Mouse (Mus musculus) heart, embryonic 16.5 days (tissue): ENCODE results near the gene Aarsd1. TPM values are rescaled to one million over a fixed set of nuclear protein-coding genes. Genes with fewer than 3 reads are reported as not detected.
A peak's percentile ranks its signal among the peaks of the same experiment; 100 is the strongest.
"Not testable (repeated sequence)": the region's sequence is repeated elsewhere in the genome, so short reads cannot be mapped to it uniquely, and the experiment has no call there.

Experiments
- ATAC-seq: fragments of 200-750 bp; cut with Nextera tagmentation; replicated peaks from 2 replicates; pipeline ENCODE4 v1.8.0; 2017; ENCODE audit warnings: moderate number of reproducible peaks; ENCODE audit not compliant: insufficient read depth, low FRiP score; ENCODE audit errors: extremely low read depth
- H3K27ac ChIP-seq: fragments of 300-500 bp; sonication (generic); 2 replicates; pipeline ENCODE4 v1.5.1; 2014; ENCODE audit warnings: mild to moderate bottlenecking, low read length, control low read depth, moderate library complexity
- H3K27me3 ChIP-seq: fragments of 300-500 bp; sonication (generic); 2 replicates; pipeline ENCODE4 v1.6.1; 2014; ENCODE audit warnings: low read length, mixed read lengths; ENCODE audit not compliant: control insufficient read depth, insufficient read depth
- H3K36me3 ChIP-seq: fragments of 300-500 bp; sonication (generic); 2 replicates; pipeline ENCODE4 v1.6.1; 2014; ENCODE audit not compliant: control insufficient read depth, insufficient read depth
- H3K4me1 ChIP-seq: fragments of 300-500 bp; sonication (generic); 2 replicates; pipeline ENCODE4 v1.6.1; 2014; ENCODE audit warnings: low read length, mixed read lengths; ENCODE audit not compliant: control insufficient read depth, insufficient read depth
- H3K4me2 ChIP-seq: fragments of 300-500 bp; sonication (generic); 2 replicates; pipeline ENCODE4 v1.6.1; 2014; ENCODE audit warnings: low read depth, mild to moderate bottlenecking, control low read depth, low read length
- H3K4me3 ChIP-seq: fragments of 300-500 bp; sonication (generic); 2 replicates; pipeline ENCODE4 v1.5.1; 2014; ENCODE audit warnings: mild to moderate bottlenecking, control low read depth, low read length
- H3K9ac ChIP-seq: fragments of 300-500 bp; sonication (generic); 2 replicates; pipeline ENCODE4 v1.6.1; 2014; ENCODE audit warnings: low read length, control low read depth
- H3K9me3 ChIP-seq: fragments of 300-500 bp; sonication (generic); replicated peaks from 2 replicates; pipeline ENCODE4 v1.6.1; 2016; ENCODE audit warnings: low read length; ENCODE audit not compliant: control insufficient read depth
- WGBS: fragments of 180-500 bp; shearing (Covaris S2); extraction: QIAGEN DNeasy Blood & Tissue Kit; methylation state at CpG from one replicate; pipeline ENCODE4 v1.1.7; 2014; 5-methylcytosine and 5-hydroxymethylcytosine counted together
- polyA plus RNA-seq: library from polyadenylated mRNA; unstranded; fragments of >200 nt; fragmentation: Nextera tagmentation; extraction: Ambion mirVana; gene quantifications from 2 replicates; pipeline ENCODE4 v1.2.1, GENCODE M21; 2015

Aarsd1 gene
- polyA plus RNA-seq, 1 experiment from 2014 or later = 42.8 TPM

GRCm38 (mm10) chr11:101449596-101449995 lies 32.2 kb upstream of the Aarsd1 start:
- not testable (repeated sequence) for H3K9me3 ChIP-seq, H3K9ac ChIP-seq, ATAC-seq, H3K4me1 ChIP-seq, H3K4me2 ChIP-seq, H3K36me3 ChIP-seq, H3K27ac ChIP-seq, H3K4me3 ChIP-seq, H3K27me3 ChIP-seq
- WGBS = 81% methylated on average over 4 of the region's 4 CpGs

DNA sequence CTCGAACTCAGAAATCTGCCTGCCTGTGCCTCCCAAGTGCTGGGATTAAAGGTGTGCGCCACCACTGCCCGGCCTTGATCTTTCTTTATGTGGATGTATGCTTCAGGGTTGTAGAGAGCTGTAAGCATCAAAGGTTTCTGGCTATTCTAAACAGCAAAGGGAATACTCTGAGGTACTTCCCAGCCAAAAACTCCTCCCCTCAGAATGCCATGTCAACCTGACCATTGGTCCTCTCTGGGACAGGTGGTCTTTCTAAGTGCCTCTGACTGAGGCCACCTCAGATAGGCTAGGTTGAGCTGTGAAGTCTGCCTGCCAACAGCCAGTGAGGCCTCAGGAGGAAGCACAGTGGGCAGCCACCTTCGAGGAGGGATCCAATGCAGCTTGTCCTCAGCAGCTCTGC lies 31.5 kb upstream of the Aarsd1 start:
- no peak; the same call in 1 of the 2 replicates for ATAC-seq
- H3K4me1 ChIP-seq = peaks cover 4% of the 10 kb centered on the region; the same call in 1 of the 2 replicates
- peaks cover 14% of the 10 kb centered on the region for H3K36me3 ChIP-seq
- no peaks in the 10 kb centered on the region for H3K9me3 ChIP-seq
- no peaks in the 10 kb centered on the region for H3K27me3 ChIP-seq
- H3K27ac ChIP-seq = peak overlapping the region; percentile 87
- H3K4me2 ChIP-seq = peak overlapping the region; percentile 56
- 69% methylated on average over 4 of the region's 4 CpGs for WGBS
- H3K4me3 ChIP-seq = peak overlapping the region; percentile 62
- H3K9ac ChIP-seq = peak overlapping the region; percentile 59

DNA sequence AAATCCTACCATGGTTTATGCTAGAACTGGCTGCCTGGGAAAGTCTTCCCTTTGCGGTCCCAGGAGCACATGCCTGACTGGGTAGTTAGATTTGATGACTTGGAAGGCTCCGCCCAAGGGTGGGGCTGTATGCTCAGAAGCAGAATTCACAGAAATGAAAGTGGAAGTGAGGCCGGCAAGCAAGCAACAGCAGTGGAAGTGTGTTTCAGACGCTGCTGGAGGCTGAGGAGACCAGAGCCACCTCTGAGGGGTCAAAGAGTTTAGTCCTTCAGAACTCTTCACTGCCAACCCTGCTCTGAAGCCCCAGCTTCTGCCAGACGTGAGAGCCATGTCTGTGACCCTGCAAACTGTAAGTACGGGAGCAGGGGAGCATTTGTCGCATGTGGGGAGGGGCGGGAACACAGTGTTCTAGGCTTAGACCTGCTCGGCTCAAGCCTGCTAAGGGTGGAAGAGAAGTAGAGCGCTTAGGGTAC lies 30.9 kb upstream of the Aarsd1 start, which contains the start of gene Ifi35:
Ifi35 (plus strand) TSS at position 134 of the 473 bp plus-strand sequence.
- peak; percentile 84 for ATAC-seq
- peaks cover 8% of the 10 kb centered on the region for H3K4me1 ChIP-seq
- H3K4me3 ChIP-seq = peak within 1 kb of the TSS; percentile 62
- H3K9ac ChIP-seq = peak within 1 kb of the TSS; percentile 59
- 14% methylated on average over 10 of the region's 10 CpGs for WGBS
- no peaks in the 10 kb centered on the region for H3K9me3 ChIP-seq
- H3K36me3 ChIP-seq = peaks cover 20% of the 10 kb centered on the region
- peak within 1 kb of the TSS; percentile 56 for H3K4me2 ChIP-seq
- peak within 1 kb of the TSS; percentile 87 for H3K27ac ChIP-seq
- H3K27me3 ChIP-seq = no peaks in the 10 kb centered on the region

GRCm38 (mm10) chr11:101447786-101448185 lies 30.4 kb upstream of the Aarsd1 start:
- H3K4me2 ChIP-seq = peak overlapping the region; percentile 56
- ATAC-seq = no peak
- peak overlapping the region; percentile 62 for H3K4me3 ChIP-seq
- 79% methylated on average over 5 of the region's 5 CpGs for WGBS
- no peaks in the 10 kb centered on the region for H3K9me3 ChIP-seq
- H3K9ac ChIP-seq = peak overlapping the region; percentile 59
- H3K27me3 ChIP-seq = no peaks in the 10 kb centered on the region
- H3K36me3 ChIP-seq = peaks cover 20% of the 10 kb centered on the region
- peaks cover 12% of the 10 kb centered on the region for H3K4me1 ChIP-seq
- H3K27ac ChIP-seq = peak overlapping the region; percentile 87

DNA sequence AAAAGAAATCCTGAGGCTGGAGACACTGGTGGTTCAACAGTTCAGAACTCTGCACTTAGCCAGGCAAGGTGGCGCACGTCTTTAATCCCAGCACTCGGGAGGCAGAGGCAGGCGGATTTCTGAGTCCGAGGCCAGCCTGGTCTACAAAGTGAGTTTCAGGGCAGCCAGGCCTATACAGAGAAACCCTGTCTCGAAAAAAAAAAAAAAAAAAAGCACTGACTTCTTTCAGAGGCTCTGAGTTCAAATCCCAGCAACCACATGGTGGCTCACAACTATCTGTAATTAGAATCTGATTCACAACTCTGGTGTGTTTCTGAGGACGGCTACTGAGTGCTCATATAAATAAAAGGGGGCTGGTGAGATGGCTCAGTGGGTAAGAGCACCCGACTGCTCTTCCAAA lies 29.4 kb upstream of the Aarsd1 start:
- not testable (repeated sequence) for H3K4me3 ChIP-seq, H3K4me2 ChIP-seq, H3K4me1 ChIP-seq, H3K9ac ChIP-seq, H3K9me3 ChIP-seq, H3K27me3 ChIP-seq, ATAC-seq, H3K27ac ChIP-seq
- WGBS = 90% methylated on average over 8 of the region's 8 CpGs
- peaks cover 20% of the 10 kb centered on the region for H3K36me3 ChIP-seq

GRCm38 (mm10) chr11:101446319-101446718 lies 28.9 kb upstream of the Aarsd1 start:
- WGBS = 81% methylated on average over 1 of the region's 1 CpGs
- Histone ChIP-seq H3K27me3 (no peaks in the 10 kb centered on the region), H3K9me3 (no peaks in the 10 kb centered on the region), H3K4me3 (no peak overlapping the region), H3K9ac (no peak overlapping the region), H3K36me3 (peaks cover 20% of the 10 kb centered on the region), H3K4me1 (peaks cover 10% of the 10 kb centered on the region), H3K4me2 (no peak overlapping the region), H3K27ac (no peak overlapping the region)
- no peak for ATAC-seq

DNA sequence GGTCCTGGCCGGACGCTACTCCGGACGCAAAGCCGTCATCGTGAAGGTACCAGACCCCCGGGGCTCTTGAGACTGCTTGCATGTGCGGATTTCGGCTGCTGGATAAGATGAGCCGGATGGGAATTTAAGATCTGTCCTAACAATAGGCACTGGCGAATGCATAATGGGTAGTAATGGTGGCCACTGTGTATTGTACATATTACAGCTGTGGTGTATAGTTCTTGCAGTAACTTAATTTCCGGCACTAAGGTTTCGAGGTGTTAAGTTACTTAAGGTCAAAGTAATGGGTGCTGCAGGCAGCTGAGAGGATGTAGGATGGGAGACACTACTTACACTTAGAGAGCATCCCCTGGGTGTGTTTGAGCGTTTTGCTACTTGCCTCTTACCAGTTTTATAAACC lies 25.3 kb upstream of the Aarsd1 start:
- Histone ChIP-seq H3K9me3 (no peaks in the 10 kb centered on the region), H3K9ac (peak overlapping the region; percentile 95), H3K4me3 (peak overlapping the region; percentile 91), H3K4me2 (peak overlapping the region; percentile 76), H3K27ac (peak overlapping the region; percentile 91), H3K4me1 (peaks cover 7% of the 10 kb centered on the region), H3K27me3 (no peaks in the 10 kb centered on the region), H3K36me3 (peaks cover 20% of the 10 kb centered on the region)
- WGBS = under 1% methylated on average over 14 of the region's 14 CpGs
- no peak for ATAC-seq

DNA sequence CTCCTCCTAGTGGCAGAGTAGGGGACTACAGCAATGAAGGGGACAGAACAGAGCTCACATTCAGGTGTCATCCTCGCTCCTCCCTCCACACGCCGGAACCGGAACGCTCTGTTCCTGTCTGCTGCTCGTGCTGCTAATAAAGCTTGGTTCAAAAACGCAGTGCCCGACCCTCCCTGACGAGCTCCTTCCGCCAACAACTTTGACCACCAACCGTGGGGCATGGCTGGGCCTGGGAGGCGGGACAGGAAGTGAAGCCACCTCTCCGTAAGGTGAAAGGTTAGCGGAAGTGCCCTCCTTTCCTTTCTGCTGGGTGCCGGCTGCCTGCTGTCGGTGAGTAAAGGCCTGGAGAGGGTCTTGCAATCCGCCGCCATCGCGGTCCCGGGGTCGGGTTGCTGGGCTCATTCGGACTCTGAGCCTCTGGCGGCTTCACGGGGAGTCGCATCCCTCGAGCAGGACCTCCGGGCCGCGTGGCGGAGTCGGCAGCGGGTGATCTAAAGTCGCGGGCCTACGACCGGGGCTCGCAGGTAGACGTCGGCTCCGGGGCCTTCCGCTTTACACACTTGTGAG lies 24.8 kb upstream of the Aarsd1 start, which contains the start of gene Rpl27:
Rpl27 (plus strand) TSS at position 172 of the 567 bp plus-strand sequence.
- H3K4me2 ChIP-seq = peak within 1 kb of the TSS; percentile 76
- peak within 1 kb of the TSS; percentile 95 for H3K9ac ChIP-seq
- peaks cover 7% of the 10 kb centered on the region for H3K4me1 ChIP-seq
- H3K9me3 ChIP-seq = no peaks in the 10 kb centered on the region
- peak within 1 kb of the TSS; percentile 91 for H3K27ac ChIP-seq
- ATAC-seq = peak; percentile 99
- under 1% methylated on average over 42 of the region's 42 CpGs for WGBS
- peaks cover 20% of the 10 kb centered on the region for H3K36me3 ChIP-seq
- no peaks in the 10 kb centered on the region for H3K27me3 ChIP-seq
- H3K4me3 ChIP-seq = peak within 1 kb of the TSS; percentile 91

- H3K27ac ChIP-seq, ATAC-seq, H3K4me1 ChIP-seq, H3K9me3 ChIP-seq, H3K9ac ChIP-seq, H3K27me3 ChIP-seq: not testable (repeated sequence)
- 36% methylated on average over 14 of the region's 15 CpGs for WGBS
- peak overlapping the region; percentile 65 for H3K4me2 ChIP-seq
- H3K36me3 ChIP-seq = peaks cover 20% of the 10 kb centered on the region
- peak overlapping the region; percentile 43 for H3K4me3 ChIP-seq
Measured at GRCm38 (mm10) chr11:101441450-101442126, 24.2 kb upstream of the Aarsd1 start.
